Mouse (Mus musculus): Measurements from ENCODE around the gene Pdzrn3.

The Pdzrn3 gene

DNA sequence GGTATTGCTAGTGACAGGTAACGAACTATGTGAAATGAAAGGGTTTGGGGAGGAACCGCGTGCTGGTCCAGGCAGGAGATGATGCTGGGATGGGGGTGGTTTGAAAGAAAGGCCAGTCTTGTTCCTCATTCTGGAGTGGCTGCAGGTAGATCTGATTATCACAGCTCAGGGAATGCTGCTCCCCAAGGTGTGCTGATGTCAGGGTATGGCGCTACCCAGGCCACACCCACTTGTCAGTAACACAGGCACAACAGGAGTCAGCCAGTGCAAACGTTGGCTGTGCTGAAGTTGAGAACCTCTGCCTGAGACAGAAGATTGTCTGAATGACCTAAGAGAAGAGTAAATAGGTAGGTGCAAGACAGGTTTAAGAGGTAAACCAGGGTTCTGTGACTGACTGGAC lies 4.7 kb downstream of the Pdzrn3 start:
- DNase-seq (ENCODE audit: low read depth, low spot score), result no peak

DNA sequence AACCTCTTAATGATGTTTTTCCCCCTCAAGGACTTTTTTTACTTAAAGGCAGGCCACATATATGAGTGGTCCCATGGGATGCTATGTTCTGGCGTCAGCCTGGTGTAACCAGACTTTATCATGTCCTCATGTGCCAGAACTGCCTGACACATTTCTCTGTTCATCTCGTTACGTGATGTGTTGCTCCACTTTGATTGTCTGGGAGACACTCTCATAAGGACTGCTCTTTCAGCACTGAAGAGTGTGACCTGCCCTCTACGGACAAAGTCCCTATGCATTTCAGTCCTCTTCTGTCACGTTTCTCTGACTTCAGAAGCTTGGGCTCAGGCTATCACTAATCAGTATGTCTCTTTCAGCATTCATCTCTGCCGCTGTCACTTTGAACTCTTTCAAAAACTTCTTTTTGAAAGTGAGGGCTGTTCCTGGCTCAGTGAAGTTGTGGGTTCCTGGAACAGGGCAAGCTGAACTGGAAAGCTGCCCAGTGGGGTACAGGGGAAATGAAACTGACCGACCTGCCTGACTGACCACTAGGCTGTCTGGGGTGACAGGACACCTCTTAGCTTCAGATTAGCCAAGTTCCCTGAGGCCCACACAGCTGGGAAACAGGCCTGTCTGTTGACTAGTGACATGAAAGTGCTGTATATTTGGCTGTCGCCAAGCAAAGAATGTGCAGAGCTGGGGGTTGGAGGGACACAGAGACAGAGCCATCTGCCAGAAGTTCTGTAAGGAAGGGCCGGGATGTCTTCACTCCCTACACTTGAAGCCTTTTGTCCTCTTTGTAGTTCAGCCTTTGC lies 10.7 kb downstream of the Pdzrn3 start:
- DNase-seq (ENCODE audit: low read depth, low spot score), result no peak

- DNase-seq (ENCODE audit: low read depth, low spot score), result no peak
These were observed 11.9 kb downstream of the Pdzrn3 start for GRCm38 (mm10) chr6:101365795-101366194.

DNA sequence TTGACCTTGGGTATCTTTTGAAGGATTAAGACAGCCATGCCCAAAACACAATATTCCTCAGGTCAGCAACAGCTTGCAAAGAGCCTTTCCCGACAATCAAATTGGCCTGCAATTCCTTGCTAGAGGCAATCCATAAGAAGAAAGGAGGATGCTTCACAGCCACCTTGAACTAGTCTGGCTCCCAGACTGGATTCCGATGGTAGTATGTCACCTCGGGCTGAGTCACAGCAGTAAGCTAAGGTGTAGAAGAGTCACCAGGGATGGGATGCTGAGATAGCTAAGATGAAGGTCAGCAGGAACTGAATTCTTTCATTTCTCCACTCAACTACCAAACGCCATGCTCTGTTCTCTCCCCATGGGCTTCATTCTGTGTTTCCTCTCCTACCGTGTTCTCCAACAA lies 13.8 kb downstream of the Pdzrn3 start:
- peak; percentile 64 for DNase-seq (ENCODE audit: low read depth, low spot score)

- DNase-seq (ENCODE audit: low read depth, low spot score), result peak; percentile 58
These were observed 15.0 kb downstream of the Pdzrn3 start for GRCm38 (mm10) chr6:101362728-101363127.

DNA sequence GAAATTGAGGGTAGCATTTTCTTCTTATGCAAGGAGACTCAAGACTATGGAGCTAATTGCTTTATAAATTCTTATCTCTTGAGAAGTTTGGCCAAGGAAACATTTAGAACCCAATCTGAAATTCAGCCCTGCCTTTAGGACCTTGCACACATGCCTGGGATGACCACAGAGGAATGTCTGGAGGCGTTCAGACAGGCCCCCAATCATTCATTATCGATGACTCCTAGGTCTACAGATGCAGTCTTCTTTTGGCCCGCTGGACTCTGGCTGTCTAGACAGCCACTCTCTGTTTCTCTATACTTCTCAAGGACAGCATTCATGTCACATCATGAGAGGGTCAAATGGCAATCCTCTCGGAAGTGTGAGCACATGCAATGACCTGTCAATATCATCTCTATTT lies 15.4 kb downstream of the Pdzrn3 start:
- DNase-seq (ENCODE audit: low read depth, low spot score), result peak; percentile 79

DNA sequence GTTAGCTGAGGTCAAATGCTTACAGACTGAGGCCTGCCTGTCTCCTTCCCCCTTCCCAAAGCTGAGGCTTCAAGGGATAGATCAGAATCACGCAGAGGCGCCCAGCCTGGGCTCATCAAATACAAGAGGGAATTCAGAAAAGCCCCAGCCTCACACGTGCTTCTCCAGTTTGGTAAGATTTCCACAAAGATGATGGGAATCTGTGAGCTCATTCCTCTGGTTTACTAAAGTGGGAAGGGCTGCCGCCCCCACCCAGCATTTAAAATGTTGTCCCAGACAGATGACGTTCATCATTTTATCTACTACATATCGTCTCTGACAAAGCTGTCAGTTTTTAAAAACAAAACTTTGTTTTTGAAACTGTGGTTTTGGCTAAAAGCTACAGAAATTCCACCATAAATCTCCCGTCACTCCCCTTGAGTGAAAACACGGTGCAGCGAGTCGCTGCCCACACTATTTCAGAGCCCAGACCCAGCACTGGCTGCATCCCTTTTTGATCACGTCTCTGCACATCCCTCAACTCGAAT lies 17.4 kb downstream of the Pdzrn3 start:
- peak; percentile 85 for DNase-seq (ENCODE audit: low read depth, low spot score)

DNA sequence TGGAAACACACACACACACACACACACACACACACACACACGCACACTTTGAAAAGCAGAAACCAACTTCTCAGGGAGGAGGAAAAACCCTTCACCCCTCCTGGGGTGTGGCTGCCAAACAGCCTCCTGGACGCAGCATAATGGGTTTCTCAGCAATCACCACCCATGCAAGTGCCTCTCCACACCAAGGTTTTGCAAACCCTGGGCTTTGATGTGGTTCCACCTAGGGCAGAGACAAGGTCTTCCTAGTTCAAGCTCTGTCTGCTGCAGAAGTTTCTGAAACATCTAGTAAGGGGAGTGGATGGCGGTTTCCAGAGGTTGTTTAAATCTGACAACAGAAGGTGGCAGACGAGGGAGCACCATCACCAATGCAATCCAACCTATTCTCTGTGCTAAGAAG lies 18.1 kb downstream of the Pdzrn3 start:
- DNase-seq (ENCODE audit: low read depth, low spot score), result peak; percentile 27

- DNase-seq (ENCODE audit: low read depth, low spot score), result peak; percentile 39
These were observed 22.8 kb downstream of the Pdzrn3 start for GRCm38 (mm10) chr6:101354887-101355286.

- DNase-seq (ENCODE audit: low read depth, low spot score), result peak; percentile 91
These were observed 23.3 kb downstream of the Pdzrn3 start for GRCm38 (mm10) chr6:101354230-101354881.

- DNase-seq (ENCODE audit: low read depth, low spot score), result no peak
These were observed 24.0 kb downstream of the Pdzrn3 start for GRCm38 (mm10) chr6:101353701-101354100.

GRCm38 (mm10) chr6:101352626-101353025 lies 25.1 kb downstream of the Pdzrn3 start:
- no peak for DNase-seq (ENCODE audit: low read depth, low spot score)

GRCm38 (mm10) chr6:101351100-101351499 lies 26.6 kb downstream of the Pdzrn3 start:
- DNase-seq (ENCODE audit: low read depth, low spot score), result no peak

DNA sequence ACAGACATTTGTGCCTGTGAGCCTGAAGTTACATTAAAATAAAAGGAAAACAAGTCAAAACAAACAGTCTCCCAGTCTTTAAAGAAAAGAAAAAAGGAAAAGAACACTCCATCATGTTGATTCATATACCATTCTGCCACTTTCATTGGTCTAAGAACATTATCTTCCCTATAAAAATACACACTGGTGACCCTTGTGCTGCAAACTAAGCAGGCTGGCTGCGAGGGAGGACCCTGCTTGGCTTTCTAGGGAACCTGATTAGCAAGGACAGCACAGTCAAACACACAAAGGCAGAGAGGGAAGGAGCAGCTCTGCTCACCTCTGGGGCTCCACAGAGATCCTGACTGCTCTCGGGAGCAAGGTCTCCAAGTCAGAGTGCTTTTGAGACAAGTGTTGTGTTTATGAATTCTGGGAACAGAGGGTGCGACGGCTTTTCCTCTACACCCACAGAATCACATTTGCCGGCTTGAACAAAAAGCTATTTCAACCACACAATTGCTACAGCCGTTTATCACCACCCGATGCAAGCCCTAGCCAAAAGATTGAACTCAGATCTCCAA lies 27.2 kb downstream of the Pdzrn3 start:
- no peak for DNase-seq (ENCODE audit: low read depth, low spot score)

GRCm38 (mm10) chr6:101348496-101348895 lies 29.2 kb downstream of the Pdzrn3 start:
- DNase-seq (ENCODE audit: low read depth, low spot score), result no peak

DNA sequence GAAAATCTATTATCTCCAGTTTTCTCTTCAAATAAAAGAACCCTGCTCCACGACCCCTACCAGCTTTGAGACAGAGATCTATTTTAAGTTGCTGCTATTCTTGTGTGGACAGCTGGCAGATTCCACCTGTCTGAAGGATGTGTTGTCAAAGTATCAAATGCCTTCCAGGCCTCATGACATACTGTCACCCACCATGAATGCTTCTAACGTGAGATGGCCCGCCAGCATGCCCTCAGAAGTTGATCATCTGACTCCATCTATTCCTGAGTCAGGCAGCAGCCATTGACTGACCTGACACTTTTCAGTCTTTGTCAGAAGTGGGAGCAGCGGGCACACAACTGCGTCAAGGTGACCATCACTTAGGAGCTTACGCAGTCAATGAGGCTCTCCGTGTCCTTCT lies 37.6 kb downstream of the Pdzrn3 start:
- no peak for DNase-seq (ENCODE audit: low read depth, low spot score)

DNA sequence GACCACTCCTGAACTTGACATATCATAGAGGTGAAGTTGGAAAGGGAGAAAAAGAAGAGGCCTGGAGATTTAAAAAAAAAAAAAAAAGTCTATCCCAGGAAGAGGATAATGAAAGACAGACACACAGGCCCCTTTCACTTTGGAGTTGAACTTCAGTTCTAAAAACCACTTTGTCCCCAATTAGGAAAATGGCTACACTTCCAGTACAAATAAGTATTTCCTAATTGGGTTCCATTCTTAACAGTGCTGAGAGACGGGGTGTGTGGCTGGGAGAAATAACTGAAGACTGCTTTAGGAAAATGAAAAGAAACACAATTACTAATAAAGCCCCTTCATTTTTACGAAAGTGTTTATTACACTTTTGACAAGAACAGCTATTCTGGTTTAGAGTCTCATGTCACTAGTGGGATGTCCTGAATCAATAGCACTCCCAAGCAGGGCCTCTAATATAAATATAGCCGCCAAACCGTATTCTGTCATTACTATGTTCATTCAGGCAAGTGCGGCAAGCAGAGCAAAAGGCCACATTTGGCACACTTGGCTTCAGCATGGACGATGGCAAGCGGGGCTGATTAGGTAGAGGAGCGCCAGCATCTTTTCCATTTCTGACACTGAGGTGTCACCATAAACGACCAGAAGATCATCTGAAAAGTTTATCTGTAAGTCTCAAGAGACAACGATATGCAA lies 39.7 kb downstream of the Pdzrn3 start:
- no peak for DNase-seq (ENCODE audit: low read depth, low spot score)

DNA sequence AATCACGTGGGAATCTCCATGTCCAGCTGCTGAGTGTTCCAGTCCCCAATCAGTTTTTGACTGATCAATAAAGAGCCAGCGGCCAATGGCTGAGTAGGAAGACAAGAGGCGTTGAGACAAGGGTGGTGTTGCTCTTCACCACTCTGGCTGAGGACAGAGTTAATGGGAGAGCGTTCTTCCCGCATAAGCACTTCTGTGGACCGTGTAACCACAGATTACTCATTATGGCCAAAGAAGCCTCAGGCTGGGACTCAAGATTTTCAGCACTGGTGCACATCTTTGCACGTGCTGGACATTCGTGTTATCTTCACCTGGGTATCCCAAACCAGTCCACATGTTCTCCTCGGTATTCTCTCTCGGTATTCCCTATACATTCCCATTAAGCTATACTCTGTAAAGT lies 41.0 kb downstream of the Pdzrn3 start:
- DNase-seq (ENCODE audit: low read depth, low spot score), result peak; percentile 51

DNA sequence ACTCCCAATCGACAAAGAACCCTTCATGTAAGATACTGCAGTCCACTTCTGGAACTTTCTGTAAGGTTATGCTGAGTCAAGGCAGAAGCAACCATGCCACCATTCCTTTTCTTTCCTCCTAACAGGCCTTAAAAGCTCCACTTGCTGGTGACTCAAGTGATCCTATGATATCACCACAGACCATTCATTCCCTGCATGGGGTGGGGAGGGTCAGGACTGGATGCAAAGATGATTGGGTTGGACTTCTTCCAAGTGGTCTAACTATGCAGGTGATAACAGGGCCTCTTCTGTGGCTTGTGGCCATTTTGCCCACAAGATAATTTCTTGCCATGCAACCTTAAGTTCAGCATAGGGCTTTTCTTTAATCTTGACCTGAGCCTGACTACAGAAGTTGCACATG lies 42.0 kb downstream of the Pdzrn3 start:
- DNase-seq (ENCODE audit: low read depth, low spot score), result no peak

DNA sequence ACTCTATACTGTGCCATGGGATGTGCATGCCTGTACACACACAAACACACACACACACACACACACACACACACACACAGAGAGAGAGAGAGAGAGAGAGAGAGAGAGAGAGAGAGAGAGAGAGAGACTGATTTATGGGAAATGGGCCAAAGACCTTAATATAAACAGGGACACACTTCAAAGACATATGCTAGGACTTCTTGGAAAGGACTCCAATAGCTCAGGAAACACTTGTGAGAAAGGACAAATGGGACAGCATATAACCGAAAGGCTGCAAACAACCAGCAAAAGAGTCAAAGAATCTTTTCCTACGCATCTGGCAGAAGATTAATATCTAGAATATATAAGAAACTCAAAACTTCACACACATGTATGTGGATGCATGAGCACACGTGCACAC lies 43.2 kb downstream of the Pdzrn3 start:
- no peak for DNase-seq (ENCODE audit: low read depth, low spot score)

- DNase-seq (ENCODE audit: low read depth, low spot score), result peak; percentile 97
These were observed 47.3 kb downstream of the Pdzrn3 start for GRCm38 (mm10) chr6:101330392-101330791.

GRCm38 (mm10) chr6:101329499-101329898 lies 48.2 kb downstream of the Pdzrn3 start:
- no peak for DNase-seq (ENCODE audit: low read depth, low spot score)

Measured in 3T3-L1 (cell line).